16 mouse cellular contexts compared by ENCODE assay signal in the genomic region with DNA sequence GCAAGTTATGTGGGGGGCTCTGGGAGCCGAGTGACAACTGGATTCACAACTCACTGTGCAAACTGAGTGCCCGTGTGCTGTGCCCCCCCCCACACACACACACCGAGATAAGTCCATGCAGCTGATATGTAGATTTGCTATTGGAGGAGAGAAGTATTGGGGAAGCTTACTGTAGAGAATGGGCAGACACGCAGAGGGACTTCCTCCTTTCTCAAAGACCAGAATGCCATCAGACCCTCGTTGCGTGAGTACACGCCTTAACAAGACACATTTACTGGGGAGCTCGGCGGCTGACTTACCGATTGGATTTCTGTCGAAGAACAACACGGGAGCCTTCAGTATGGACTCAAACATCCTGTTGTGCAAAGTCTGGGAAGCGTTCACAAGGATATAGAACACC.
DNase-seq lines count a peak whose midpoint lies in the region; ATAC-seq and TF ChIP-seq lines count a peak whose summit lies in the region.
"Had no signal": no experiment of that assay in that cellular context is flagged by ENCODE, and none has a peak within 500 bp of the region (broad histone marks: within the 10 kb centered on the region; RNA-seq: fewer than 3 reads in every experiment).

No protein-coding gene starts in this region.

- no peaks in the 10 kb centered on the region for H3K9me3 ChIP-seq in heart, embryonic 12.5 days (replicated peaks)
- no peaks in the 10 kb centered on the region for H3K9me3 ChIP-seq in lung, embryonic 15.5 days
- H3K9me3 ChIP-seq in heart, postnatal 0 days (replicated peaks; ENCODE audit: control insufficient read depth, low read length): no peaks in the 10 kb centered on the region
- H3K9me3 ChIP-seq in midbrain, embryonic 15.5 days: no peaks in the 10 kb centered on the region
- H3K9me3 ChIP-seq: neural tube, embryonic 15.5 days; stomach, embryonic 15.5 days had no signal

- no peak for DNase-seq in heart, postnatal 4 days
- no peak for DNase-seq in lung, postnatal 4 days
- no peak for DNase-seq in heart, postnatal 0 days (ENCODE audit: low spot score)
- DNase-seq: adrenal gland, postnatal 10 days; cerebellum, postnatal 14 days; kidney, postnatal 10 days; layer of hippocampus, adult 9-11 months; retina, postnatal 1 day; thymus, postnatal 4 days had no signal

- no peaks in the 10 kb centered on the region for H3K36me3 ChIP-seq in heart, embryonic 12.5 days
- no peaks in the 10 kb centered on the region for H3K36me3 ChIP-seq in lung, embryonic 15.5 days
- peaks cover 4% of the 10 kb centered on the region; the same call in 1 of the 2 replicates for H3K36me3 ChIP-seq in heart, postnatal 0 days (replicated peaks; ENCODE audit: control insufficient read depth, insufficient read depth, low read length)
- H3K36me3 ChIP-seq in midbrain, embryonic 15.5 days (replicated peaks): no peaks in the 10 kb centered on the region
- H3K36me3 ChIP-seq: neural tube, embryonic 15.5 days; stomach, embryonic 15.5 days had no signal

- TF ChIP-seq CTCF in heart, postnatal 0 days (IDR thresholded peaks at IDR 0.05; ENCODE audit: low read depth): no peak

- H3K27me3 ChIP-seq in heart, embryonic 12.5 days (replicated peaks): no peaks in the 10 kb centered on the region; the same call in 1 of the 2 replicates
- H3K27me3 ChIP-seq in lung, embryonic 15.5 days: peaks cover 9% of the 10 kb centered on the region; the same call in 1 of the 2 replicates
- no peaks in the 10 kb centered on the region for H3K27me3 ChIP-seq in heart, postnatal 0 days (ENCODE audit: control insufficient read depth, insufficient read depth, low read length)
- peaks cover 6% of the 10 kb centered on the region; the same call in 1 of the 2 replicates for H3K27me3 ChIP-seq in midbrain, embryonic 15.5 days (replicated peaks)
- H3K27me3 ChIP-seq: stomach, embryonic 15.5 days had no signal

- WGBS in heart, embryonic 12.5 days: 74% methylated on average over 13 of the region's 13 CpGs
- WGBS in lung, embryonic 15.5 days: 73% methylated on average over 13 of the region's 13 CpGs
- WGBS in heart, postnatal 0 days: 60% methylated on average over 13 of the region's 13 CpGs
- WGBS in midbrain, embryonic 15.5 days: 84% methylated on average over 13 of the region's 13 CpGs

- ATAC-seq in heart, embryonic 12.5 days (ENCODE audit: insufficient number of reproducible peaks, low FRiP score): no peak
- no peak for ATAC-seq in lung, embryonic 15.5 days (ENCODE audit: borderline replicate concordance, extremely low read depth, low FRiP score, low TSS enrichment)
- ATAC-seq in heart, postnatal 0 days (ENCODE audit: insufficient read depth, low read depth): no peak
- peak; percentile 63 for ATAC-seq in megakaryocyte progenitor cell, adult 5-6 weeks (replicated peaks; ENCODE audit: poor library complexity)
- no peak for ATAC-seq in midbrain, embryonic 15.5 days (replicated peaks)
- ATAC-seq: hindbrain, postnatal 0 days had no signal

- no peak overlapping the region for H3K9ac ChIP-seq in heart, embryonic 12.5 days
- H3K9ac ChIP-seq in lung, embryonic 15.5 days: no peak overlapping the region
- no peak overlapping the region for H3K9ac ChIP-seq in heart, postnatal 0 days (replicated peaks; ENCODE audit: low read depth, low read length)
- H3K9ac ChIP-seq in midbrain, embryonic 15.5 days: no peak overlapping the region
- H3K9ac ChIP-seq: neural tube, embryonic 15.5 days; stomach, embryonic 15.5 days had no signal

- TF ChIP-seq EP300 in heart, postnatal 0 days (IDR thresholded peaks at IDR 0.05; ENCODE audit: low read depth): no peak

- 0 out of 2 replicates have a peak overlapping the region, but pooled peaks have one; percentile 29 for H3K27ac ChIP-seq in heart, embryonic 12.5 days (ENCODE audit: poor library complexity, severe bottlenecking)
- H3K27ac ChIP-seq in lung, embryonic 15.5 days: no peak overlapping the region
- H3K27ac ChIP-seq in heart, postnatal 0 days (ENCODE audit: low read depth): peak overlapping the region; percentile 39; the same call in 1 of the 2 replicates
- no peak overlapping the region for H3K27ac ChIP-seq in midbrain, embryonic 15.5 days
- H3K27ac ChIP-seq: hindbrain, postnatal 0 days; neural tube, embryonic 15.5 days; stomach, embryonic 15.5 days had no signal

- no peak overlapping the region for H3K4me3 ChIP-seq in heart, embryonic 12.5 days
- H3K4me3 ChIP-seq in lung, embryonic 15.5 days: no peak overlapping the region
- H3K4me3 ChIP-seq in heart, postnatal 0 days (ENCODE audit: low read depth, low read length): peak overlapping the region; percentile 26
- H3K4me3 ChIP-seq in midbrain, embryonic 15.5 days: no peak overlapping the region
- H3K4me3 ChIP-seq: neural tube, embryonic 15.5 days; stomach, embryonic 15.5 days had no signal

- peak overlapping the region; percentile 26 for H3K4me2 ChIP-seq in heart, embryonic 12.5 days
- H3K4me2 ChIP-seq in lung, embryonic 15.5 days: peak overlapping the region; percentile 29
- H3K4me2 ChIP-seq in heart, postnatal 0 days (ENCODE audit: low read depth, low read length): peak overlapping the region; percentile 35
- no peak overlapping the region for H3K4me2 ChIP-seq in midbrain, embryonic 15.5 days
- H3K4me2 ChIP-seq: neural tube, embryonic 15.5 days; stomach, embryonic 15.5 days had no signal

- no peaks in the 10 kb centered on the region for H3K4me1 ChIP-seq in heart, embryonic 12.5 days (replicated peaks)
- peaks cover 6% of the 10 kb centered on the region; the same call in 1 of the 2 replicates for H3K4me1 ChIP-seq in lung, embryonic 15.5 days
- no peaks in the 10 kb centered on the region for H3K4me1 ChIP-seq in heart, postnatal 0 days (ENCODE audit: control insufficient read depth, insufficient read depth)
- peaks cover 6% of the 10 kb centered on the region; the same call in 1 of the 2 replicates for H3K4me1 ChIP-seq in midbrain, embryonic 15.5 days

Comparison
In these comparisons a context has a peak if more than half of its experiments do, and no peak if none do; other contexts are left out.
1. H3K27ac ChIP-seq: peak in heart, embryonic 12.5 days (single experiment) and heart, postnatal 0 days (single experiment); none in lung, embryonic 15.5 days (single experiment) and midbrain, embryonic 15.5 days (single experiment).